Mouse (Mus musculus) liver, postnatal 0 days (tissue): ENCODE results near the gene Nolc1. TPM values are rescaled to one million over a fixed set of nuclear protein-coding genes. Genes with fewer than 3 reads are reported as not detected.

Experiments
- ATAC-seq: fragments of 200-750 bp; cut with Nextera tagmentation; 2 replicates; pipeline ENCODE4 v1.8.0; 2017; ENCODE audit warnings: mild to moderate bottlenecking, moderate library complexity
- DNase-seq: peaks from one replicate; pipeline ENCODE4 v3.0.0-alpha.2; 2016
- H3K27ac ChIP-seq: fragments of 300-500 bp; sonication (generic); 2 replicates; pipeline ENCODE4 v1.5.1; 2014; ENCODE audit warnings: antibody characterized with exemption, moderate library complexity, mild to moderate bottlenecking, low read depth
- H3K27me3 ChIP-seq: fragments of 300-500 bp; sonication (generic); 2 replicates; pipeline ENCODE4 v1.6.1; 2014; ENCODE audit warnings: low read length, control low read depth, mixed read lengths; ENCODE audit not compliant: insufficient read depth
- H3K36me3 ChIP-seq: fragments of 300-500 bp; sonication (generic); replicated peaks from 2 replicates; pipeline ENCODE4 v1.6.1; 2014; ENCODE audit warnings: mild to moderate bottlenecking, control low read depth, low read length, moderate library complexity, mixed read lengths; ENCODE audit not compliant: insufficient read depth
- H3K4me1 ChIP-seq: fragments of 300-500 bp; sonication (generic); 2 replicates; pipeline ENCODE4 v1.6.1; 2014; ENCODE audit warnings: antibody characterized with exemption, mild to moderate bottlenecking, control low read depth; ENCODE audit not compliant: insufficient read depth
- H3K4me2 ChIP-seq: fragments of 300-500 bp; sonication (generic); 2 replicates; pipeline ENCODE4 v1.6.1; 2014; ENCODE audit warnings: low read depth, mild to moderate bottlenecking, low read length, moderate library complexity, mixed read lengths
- H3K4me3 ChIP-seq: fragments of 300-500 bp; sonication (generic); 2 replicates; pipeline ENCODE4 v1.5.1; 2014; ENCODE audit warnings: low read depth, low read length
- H3K9ac ChIP-seq: fragments of 300-500 bp; sonication (generic); replicated peaks from 2 replicates; pipeline ENCODE4 v1.6.1; 2014; ENCODE audit warnings: mild to moderate bottlenecking, moderate library complexity
- H3K9me3 ChIP-seq: fragments of 300-500 bp; sonication (generic); 2 replicates; pipeline ENCODE4 v1.6.1; 2016; ENCODE audit warnings: mild to moderate bottlenecking, control low read depth, low read length, mixed read lengths
- CTCF ChIP-seq: sonication (generic); IDR thresholded peaks from 2 replicates; pipeline ENCODE4 v1.5.1; 2016; ENCODE audit warnings: antibody characterized with exemption, low read depth
- EP300 ChIP-seq: IDR thresholded peaks from 2 replicates; pipeline ENCODE4 v1.6.1; 2016; ENCODE audit warnings: antibody characterized with exemption, low read depth, mild to moderate bottlenecking
- WGBS: fragments of 180-500 bp; shearing (Covaris S2); extraction: QIAGEN DNeasy Blood & Tissue Kit; methylation state at CpG from one replicate; pipeline ENCODE4 v1.1.7; 2014; ENCODE audit not compliant: insufficient replicate concordance; 5-methylcytosine and 5-hydroxymethylcytosine counted together
- polyA plus RNA-seq: library from polyadenylated mRNA; unstranded; fragments of >200 nt; fragmentation: Nextera tagmentation; extraction: Ambion mirVana; gene quantifications from 2 replicates; pipeline ENCODE4 v1.2.1, GENCODE M21; 2015

The Nolc1 gene
- polyA plus RNA-seq, 1 experiment from 2014 or later = 26.9 TPM

- Histone ChIP-seq H3K36me3 (peaks cover 54% of the 10 kb centered on the region), H3K27ac (peak overlapping the region; percentile 93), H3K4me1 (peaks cover 30% of the 10 kb centered on the region), H3K9me3 (no peaks in the 10 kb centered on the region), H3K27me3 (no peaks in the 10 kb centered on the region), H3K4me3 (no peak overlapping the region), H3K4me2 (peak overlapping the region; percentile 32; the same call in 1 of the 2 replicates), H3K9ac (no peak overlapping the region; the same call in 1 of the 2 replicates)
- ATAC-seq (peak; percentile 88), DNase-seq (peak; percentile 52)
- WGBS = 62% methylated on average over 9 of the region's 9 CpGs
- TF ChIP-seq EP300 = 0 out of 2 replicates have a peak, but pooled peaks have one; percentile 32
- TF ChIP-seq CTCF = no peak
Observed at GRCm38 (mm10) chr19:46031689-46032432, 43.8 kb upstream of the Nolc1 start.

- no peak for TF ChIP-seq CTCF
- TF ChIP-seq EP300 = no peak
- Histone ChIP-seq H3K4me2 (no peak overlapping the region), H3K27me3 (no peaks in the 10 kb centered on the region), H3K27ac (peak overlapping the region; percentile 93), H3K4me3 (no peak overlapping the region), H3K36me3 (peaks cover 54% of the 10 kb centered on the region), H3K9me3 (no peaks in the 10 kb centered on the region), H3K4me1 (peaks cover 33% of the 10 kb centered on the region), H3K9ac (no peak overlapping the region)
- DNase-seq = no peak
- no peak for ATAC-seq
- WGBS = 89% methylated on average over 26 of the region's 26 CpGs
Observed at GRCm38 (mm10) chr19:46032731-46033510, 42.7 kb upstream of the Nolc1 start.

GRCm38 (mm10) chr19:46033911-46034310 lies 41.8 kb upstream of the Nolc1 start:
- no peak overlapping the region for H3K4me3 ChIP-seq
- no peaks in the 10 kb centered on the region for H3K27me3 ChIP-seq
- H3K4me1 ChIP-seq = peaks cover 32% of the 10 kb centered on the region
- 93% methylated on average over 11 of the region's 11 CpGs for WGBS
- no peak for DNase-seq
- TF ChIP-seq CTCF (no peak), EP300 (no peak)
- H3K36me3 ChIP-seq = peaks cover 54% of the 10 kb centered on the region
- H3K9ac ChIP-seq = no peak overlapping the region
- H3K4me2 ChIP-seq = no peak overlapping the region
- H3K9me3 ChIP-seq = no peaks in the 10 kb centered on the region
- H3K27ac ChIP-seq = no peak overlapping the region
- ATAC-seq = no peak

GRCm38 (mm10) chr19:46035971-46036370 lies 39.7 kb upstream of the Nolc1 start:
- Histone ChIP-seq H3K27me3 (no peaks in the 10 kb centered on the region), H3K4me2 (0 out of 2 replicates have a peak overlapping the region, but pooled peaks have one; percentile 90), H3K27ac (no peak overlapping the region), H3K36me3 (peaks cover 49% of the 10 kb centered on the region), H3K9me3 (no peaks in the 10 kb centered on the region), H3K4me1 (peaks cover 40% of the 10 kb centered on the region), H3K4me3 (no peak overlapping the region), H3K9ac (no peak overlapping the region)
- 84% methylated on average over 13 of the region's 13 CpGs for WGBS
- DNase-seq (no peak), ATAC-seq (no peak)
- no peak for TF ChIP-seq EP300
- no peak for TF ChIP-seq CTCF

DNA sequence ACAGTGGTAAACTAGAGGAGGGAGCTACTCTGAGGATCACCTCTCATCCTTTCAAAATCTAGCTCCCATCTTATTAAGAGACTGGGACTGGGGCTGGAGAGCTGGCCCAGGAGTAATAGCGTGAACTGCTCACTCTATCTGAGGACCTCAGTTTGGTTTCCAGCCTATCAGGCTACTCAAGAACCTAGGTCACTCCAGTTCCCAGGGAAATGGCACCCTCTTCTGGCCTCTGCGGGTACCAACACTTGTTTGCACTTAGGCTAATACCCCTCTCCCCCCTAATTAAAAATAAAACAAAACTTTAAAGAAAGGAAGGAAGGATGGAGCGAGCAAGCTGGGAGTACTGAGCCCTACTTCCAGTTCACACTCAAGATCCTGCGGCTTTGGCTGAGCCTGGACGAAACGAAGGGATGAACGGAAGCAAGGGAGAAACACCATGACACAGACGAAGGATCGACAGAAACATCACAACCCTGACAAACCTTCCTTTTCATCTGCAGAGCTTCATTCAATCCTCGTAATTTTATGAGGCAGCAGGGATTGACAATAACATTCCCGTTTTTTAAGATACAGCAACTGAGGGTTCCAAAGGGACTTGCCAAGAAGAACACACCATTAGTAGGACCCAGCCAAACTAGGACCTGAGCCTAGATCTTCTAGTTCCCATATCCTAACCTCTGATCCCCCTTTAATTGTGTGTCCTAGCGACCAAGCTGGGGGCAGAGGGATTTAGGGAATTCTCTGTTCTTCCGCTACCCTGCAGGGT lies 39.0 kb upstream of the Nolc1 start:
- Histone ChIP-seq H3K4me2 (peak overlapping the region; percentile 90), H3K27ac (peak overlapping the region; percentile 64), H3K27me3 (no peaks in the 10 kb centered on the region), H3K4me1 (peaks cover 43% of the 10 kb centered on the region), H3K4me3 (peak overlapping the region; percentile 82), H3K9ac (peak overlapping the region; percentile 94), H3K36me3 (peaks cover 48% of the 10 kb centered on the region), H3K9me3 (no peaks in the 10 kb centered on the region)
- 66% methylated on average over 13 of the region's 13 CpGs for WGBS
- TF ChIP-seq CTCF (peak; percentile 66), EP300 (no peak)
- no peak for ATAC-seq
- peak; percentile 46 for DNase-seq
